Mouse (Mus musculus): ENCODE results near the gene Tmem50b. TPM values are rescaled to one million over a fixed set of nuclear protein-coding genes. Genes with fewer than 3 reads are reported as not detected.

Gene Tmem50b
- total RNA-seq, 1 experiment = 11.8 TPM

DNA sequence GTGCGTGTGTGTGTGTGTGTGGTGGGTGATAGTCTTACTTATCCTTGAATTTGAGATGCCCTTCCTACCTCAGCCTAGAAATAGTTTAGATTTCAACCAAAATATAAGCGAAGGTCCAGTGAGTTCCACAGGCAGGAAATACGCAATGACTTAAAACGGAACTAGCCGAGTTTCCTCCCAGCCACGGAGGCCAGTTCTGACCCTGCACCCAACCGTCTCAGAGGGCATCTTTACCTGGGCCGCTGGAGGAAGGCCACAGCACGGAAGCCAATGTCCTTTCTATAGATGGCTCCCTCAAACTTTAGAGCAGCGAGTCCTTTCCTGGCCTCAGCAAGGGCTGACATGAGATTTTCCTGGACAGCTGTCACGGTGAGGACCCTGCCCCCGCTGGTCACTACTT is 36.0 kb upstream of the Tmem50b start:
- DNase-seq (ENCODE audit: low read depth, low spot score) = no peak
- TF ChIP-seq CHD2 (IDR thresholded peaks at IDR 0.05; ENCODE audit: low read depth, low read length) (no peak), ZC3H11A (IDR thresholded peaks at IDR 0.05; ENCODE audit: borderline replicate concordance, low read depth, low read length) (no peak), MAFK (IDR thresholded peaks at IDR 0.05; ENCODE audit: insufficient read depth, low read depth, low read length) (no peak), ZNF384 (IDR thresholded peaks at IDR 0.05; ENCODE audit: low read depth, low read length) (no peak), HCFC1 (IDR thresholded peaks at IDR 0.05; ENCODE audit: borderline replicate concordance, insufficient read depth, low read length) (no peak)
- no peak overlapping the region for H3K4me3 ChIP-seq (ENCODE audit: insufficient read depth in 1 of 2, low read depth in 1 of 2, low read length in 2 of 2, poor library complexity in 1 of 2, severe bottlenecking in 1 of 2)
- H3K4me1 ChIP-seq (ENCODE audit: control insufficient read depth in 2 of 2, insufficient read depth in 2 of 2, low read length in 2 of 2, poor library complexity in 1 of 2) = no peaks in the 10 kb centered on the region
- H3K9me3 ChIP-seq (ENCODE audit: control insufficient read depth, insufficient read depth, low read depth, low read length) = no peaks in the 10 kb centered on the region
- H3K36me3 ChIP-seq (ENCODE audit: control insufficient read depth, insufficient read depth, low read length, poor library complexity, severe bottlenecking) = peaks cover 75% of the 10 kb centered on the region
- H3K9ac ChIP-seq (ENCODE audit: insufficient read depth, low read depth, low read length, poor library complexity, severe bottlenecking) = no peak overlapping the region
- H3K27ac ChIP-seq (ENCODE audit: insufficient read depth, low read depth, low read length, poor library complexity, severe bottlenecking) = no peak overlapping the region
- in situ Hi-C loops (cut with MboI; ENCODE audit: low sequenced_read_pairs in 2 of 2, unreplicated experiment in 2 of 2) = no loop called here

DNA sequence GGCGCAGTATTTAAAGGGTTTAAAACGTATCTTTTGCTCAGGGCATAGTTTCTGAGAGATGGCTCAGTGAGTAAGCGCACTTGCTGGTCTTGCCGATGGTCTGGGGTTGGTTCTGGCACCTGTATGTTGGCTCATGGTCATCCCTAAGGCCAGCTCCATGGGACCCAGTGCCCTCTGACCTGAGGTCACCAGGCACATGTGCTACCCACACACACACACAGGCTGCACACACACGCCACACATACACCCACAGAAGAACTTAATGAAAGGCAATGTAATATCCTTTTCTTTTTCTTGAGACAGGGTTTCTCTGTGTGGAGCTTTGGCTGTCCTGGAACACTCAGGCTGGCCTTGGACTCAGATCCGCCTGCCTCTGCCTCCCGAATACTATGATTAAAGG is 35.3 kb upstream of the Tmem50b start:
- Histone ChIP-seq H3K9me3 (ENCODE audit: control insufficient read depth, insufficient read depth, low read depth, low read length) (no peaks in the 10 kb centered on the region), H3K9ac (ENCODE audit: insufficient read depth, low read depth, low read length, poor library complexity, severe bottlenecking) (no peak overlapping the region), H3K36me3 (ENCODE audit: control insufficient read depth, insufficient read depth, low read length, poor library complexity, severe bottlenecking) (peaks cover 77% of the 10 kb centered on the region), H3K27ac (ENCODE audit: insufficient read depth, low read depth, low read length, poor library complexity, severe bottlenecking) (no peak overlapping the region), H3K4me1 (ENCODE audit: control insufficient read depth in 2 of 2, insufficient read depth in 2 of 2, low read length in 2 of 2, poor library complexity in 1 of 2) (no peaks in the 10 kb centered on the region), H3K4me3 (ENCODE audit: insufficient read depth in 1 of 2, low read depth in 1 of 2, low read length in 2 of 2, poor library complexity in 1 of 2, severe bottlenecking in 1 of 2) (no peak overlapping the region)
- no peak for DNase-seq (ENCODE audit: low read depth, low spot score)
- in situ Hi-C loops (cut with MboI; ENCODE audit: low sequenced_read_pairs in 2 of 2, unreplicated experiment in 2 of 2) = no loop called here
- no peak for TF ChIP-seq HCFC1 (IDR thresholded peaks at IDR 0.05; ENCODE audit: borderline replicate concordance, insufficient read depth, low read length)
- TF ChIP-seq MAFK (IDR thresholded peaks at IDR 0.05; ENCODE audit: insufficient read depth, low read depth, low read length) = no peak
- no peak for TF ChIP-seq ZNF384 (IDR thresholded peaks at IDR 0.05; ENCODE audit: low read depth, low read length)
- TF ChIP-seq ZC3H11A (IDR thresholded peaks at IDR 0.05; ENCODE audit: borderline replicate concordance, low read depth, low read length) = no peak
- no peak for TF ChIP-seq CHD2 (IDR thresholded peaks at IDR 0.05; ENCODE audit: low read depth, low read length)

DNA sequence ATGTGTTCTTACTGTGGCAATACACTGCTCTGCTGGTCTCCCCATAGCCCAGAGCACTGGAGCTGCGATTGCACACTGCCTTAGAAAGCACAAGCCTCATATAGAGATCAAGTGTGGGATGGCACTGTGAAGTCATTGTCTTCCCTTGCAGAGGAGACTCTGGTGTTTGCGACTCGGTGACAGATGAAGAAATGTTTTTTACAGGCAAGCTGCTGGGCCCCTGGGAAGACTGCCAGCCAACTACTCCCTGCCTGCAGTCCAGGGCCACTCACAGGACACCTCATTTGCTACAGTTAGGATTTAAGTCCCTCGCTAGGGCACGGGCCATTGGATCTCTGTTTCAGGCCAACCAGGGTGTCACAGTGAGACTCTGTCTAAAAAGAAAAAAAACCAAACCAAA is 34.8 kb upstream of the Tmem50b start:
- no peak for DNase-seq (ENCODE audit: low read depth, low spot score)
- Histone ChIP-seq H3K4me3 (ENCODE audit: insufficient read depth in 1 of 2, low read depth in 1 of 2, low read length in 2 of 2, poor library complexity in 1 of 2, severe bottlenecking in 1 of 2) (no peak overlapping the region), H3K36me3 (ENCODE audit: control insufficient read depth, insufficient read depth, low read length, poor library complexity, severe bottlenecking) (peaks cover 76% of the 10 kb centered on the region), H3K4me1 (ENCODE audit: control insufficient read depth in 2 of 2, insufficient read depth in 2 of 2, low read length in 2 of 2, poor library complexity in 1 of 2) (no peaks in the 10 kb centered on the region), H3K9me3 (ENCODE audit: control insufficient read depth, insufficient read depth, low read depth, low read length) (no peaks in the 10 kb centered on the region), H3K27ac (ENCODE audit: insufficient read depth, low read depth, low read length, poor library complexity, severe bottlenecking) (no peak overlapping the region), H3K9ac (ENCODE audit: insufficient read depth, low read depth, low read length, poor library complexity, severe bottlenecking) (no peak overlapping the region)
- in situ Hi-C loops (cut with MboI; ENCODE audit: low sequenced_read_pairs in 2 of 2, unreplicated experiment in 2 of 2) = no loop called here
- TF ChIP-seq MAFK (IDR thresholded peaks at IDR 0.05; ENCODE audit: insufficient read depth, low read depth, low read length) (no peak), HCFC1 (IDR thresholded peaks at IDR 0.05; ENCODE audit: borderline replicate concordance, insufficient read depth, low read length) (no peak), CHD2 (IDR thresholded peaks at IDR 0.05; ENCODE audit: low read depth, low read length) (no peak), ZNF384 (IDR thresholded peaks at IDR 0.05; ENCODE audit: low read depth, low read length) (no peak), ZC3H11A (IDR thresholded peaks at IDR 0.05; ENCODE audit: borderline replicate concordance, low read depth, low read length) (no peak)

DNA sequence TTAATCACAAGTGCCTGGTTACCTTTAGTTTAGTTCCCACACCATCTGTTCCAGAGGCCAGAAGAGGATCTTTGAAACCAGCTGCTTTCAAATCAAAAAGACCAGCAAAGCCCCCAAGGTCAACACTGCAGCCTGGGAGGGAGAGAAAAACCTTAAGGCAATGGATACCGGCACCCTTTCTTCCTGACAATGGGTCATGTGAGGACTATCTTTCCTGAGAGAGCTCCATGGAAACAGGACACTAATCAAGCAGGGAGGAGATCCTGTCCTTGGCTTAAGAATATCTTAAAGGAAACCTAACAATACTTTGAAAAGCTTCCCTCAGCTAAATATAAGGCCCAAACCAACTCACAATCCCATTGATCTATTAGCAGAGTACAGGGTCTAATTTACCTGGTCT is 33.0 kb upstream of the Tmem50b start:
- Histone ChIP-seq H3K9ac (ENCODE audit: insufficient read depth, low read depth, low read length, poor library complexity, severe bottlenecking) (no peak overlapping the region), H3K9me3 (ENCODE audit: control insufficient read depth, insufficient read depth, low read depth, low read length) (no peaks in the 10 kb centered on the region), H3K27ac (ENCODE audit: insufficient read depth, low read depth, low read length, poor library complexity, severe bottlenecking) (no peak overlapping the region; the same call in 1 of the 2 replicates), H3K4me1 (ENCODE audit: control insufficient read depth in 2 of 2, insufficient read depth in 2 of 2, low read length in 2 of 2, poor library complexity in 1 of 2) (no peaks in the 10 kb centered on the region), H3K36me3 (ENCODE audit: control insufficient read depth, insufficient read depth, low read length, poor library complexity, severe bottlenecking) (peaks cover 74% of the 10 kb centered on the region), H3K4me3 (ENCODE audit: insufficient read depth in 1 of 2, low read depth in 1 of 2, low read length in 2 of 2, poor library complexity in 1 of 2, severe bottlenecking in 1 of 2) (no peak overlapping the region)
- no peak for DNase-seq (ENCODE audit: low read depth, low spot score)
- TF ChIP-seq ZC3H11A (IDR thresholded peaks at IDR 0.05; ENCODE audit: borderline replicate concordance, low read depth, low read length) = no peak
- no peak for TF ChIP-seq CHD2 (IDR thresholded peaks at IDR 0.05; ENCODE audit: low read depth, low read length)
- in situ Hi-C loops (cut with MboI; ENCODE audit: low sequenced_read_pairs in 2 of 2, unreplicated experiment in 2 of 2) = no loop called here

DNA sequence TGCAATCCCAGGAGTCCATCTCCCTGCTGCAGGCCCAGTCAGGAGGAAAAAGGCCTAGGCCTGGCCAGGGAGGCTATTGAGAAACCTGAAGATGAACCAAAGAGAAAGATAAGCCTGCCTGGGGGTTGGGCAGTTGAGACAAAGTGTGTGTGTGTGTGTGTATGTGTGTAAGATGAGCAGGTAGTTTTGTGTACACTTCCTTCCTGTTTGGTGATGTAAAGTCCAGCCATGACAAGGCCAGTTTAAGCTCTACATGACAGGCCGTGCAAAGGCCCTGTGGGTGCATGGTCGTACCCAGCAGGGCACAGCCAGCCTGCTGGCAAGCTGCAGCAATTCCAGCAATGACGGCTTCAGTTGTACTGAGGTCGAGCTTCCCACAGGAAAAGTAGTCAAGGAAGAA is 32.1 kb upstream of the Tmem50b start:
- no peak overlapping the region for H3K9ac ChIP-seq (ENCODE audit: insufficient read depth, low read depth, low read length, poor library complexity, severe bottlenecking)
- H3K9me3 ChIP-seq (ENCODE audit: control insufficient read depth, insufficient read depth, low read depth, low read length) = no peaks in the 10 kb centered on the region
- no peaks in the 10 kb centered on the region for H3K4me1 ChIP-seq (ENCODE audit: control insufficient read depth in 2 of 2, insufficient read depth in 2 of 2, low read length in 2 of 2, poor library complexity in 1 of 2)
- no peak for DNase-seq (ENCODE audit: low read depth, low spot score)
- no peak overlapping the region for H3K27ac ChIP-seq (ENCODE audit: insufficient read depth, low read depth, low read length, poor library complexity, severe bottlenecking)
- in situ Hi-C loops (cut with MboI; ENCODE audit: low sequenced_read_pairs in 2 of 2, unreplicated experiment in 2 of 2) = no loop called here
- peaks cover 76% of the 10 kb centered on the region for H3K36me3 ChIP-seq (ENCODE audit: control insufficient read depth, insufficient read depth, low read length, poor library complexity, severe bottlenecking)
- no peak overlapping the region for H3K4me3 ChIP-seq (ENCODE audit: insufficient read depth in 1 of 2, low read depth in 1 of 2, low read length in 2 of 2, poor library complexity in 1 of 2, severe bottlenecking in 1 of 2)
- TF ChIP-seq HCFC1 (IDR thresholded peaks at IDR 0.05; ENCODE audit: borderline replicate concordance, insufficient read depth, low read length) = no peak
- no peak for TF ChIP-seq MAFK (IDR thresholded peaks at IDR 0.05; ENCODE audit: insufficient read depth, low read depth, low read length)
- no peak for TF ChIP-seq CHD2 (IDR thresholded peaks at IDR 0.05; ENCODE audit: low read depth, low read length)
- TF ChIP-seq ZC3H11A (IDR thresholded peaks at IDR 0.05; ENCODE audit: borderline replicate concordance, low read depth, low read length) = no peak
- no peak for TF ChIP-seq ZNF384 (IDR thresholded peaks at IDR 0.05; ENCODE audit: low read depth, low read length)
